Mouse (Mus musculus): ENCODE measurements around the gene Slc16a10. TPM values are rescaled to one million over a fixed set of nuclear protein-coding genes. Genes with fewer than 3 reads are reported as not detected.
"Not testable (repeated sequence)": the region's sequence is repeated elsewhere in the genome, so short reads cannot be mapped to it uniquely, and the experiment has no call there.

Gene Slc16a10
- polyA plus RNA-seq, 1 experiment, result 114 TPM

- Histone ChIP-seq H3K27ac (ENCODE audit: insufficient read depth, low read depth, low read length) (no peak within 1 kb of the TSS), H3K4me1 (ENCODE audit: control insufficient read depth, insufficient read depth, insufficient read length, low read length) (no peaks in the 10 kb centered on the region; the same call in 1 of the 2 replicates), H3K4me3 (ENCODE audit: low read depth, low read length) (peak within 1 kb of the TSS; percentile 70), H3K36me3 (ENCODE audit: control insufficient read depth, insufficient read depth, low read length) (no peaks in the 10 kb centered on the region), H3K27me3 (ENCODE audit: control insufficient read depth, insufficient read depth, low read length) (0 out of 2 replicates have a peak, but pooled peaks cover 2% of the 10 kb centered on the region)
- no peak for TF ChIP-seq POLR2A (IDR thresholded peaks at IDR 0.05; ENCODE audit: low read depth, low read length)
- no peak for TF ChIP-seq CTCF (IDR thresholded peaks at IDR 0.05; ENCODE audit: extremely low read depth, insufficient read length, insufficient replicate concordance, low read depth, low read length)
- 2% methylated on average over 46 of the region's 46 CpGs for WGBS
These were observed 117.3 kb downstream of the Slc16a10 start, which contains the start of gene Mfsd4b1 for GRCm38 (mm10) chr10:40024554-40025428. Gene Mfsd4b1, minus strand, starts transcription at chr10:40025268.

- WGBS, result 65% methylated on average over 2 of the region's 2 CpGs
- Histone ChIP-seq H3K4me1 (ENCODE audit: control insufficient read depth, insufficient read depth, insufficient read length, low read length) (no peaks in the 10 kb centered on the region; the same call in 1 of the 2 replicates), H3K36me3 (ENCODE audit: control insufficient read depth, insufficient read depth, low read length) (no peaks in the 10 kb centered on the region), H3K4me3 (ENCODE audit: low read depth, low read length) (no peak overlapping the region), H3K27ac (ENCODE audit: insufficient read depth, low read depth, low read length) (no peak overlapping the region), H3K27me3 (ENCODE audit: control insufficient read depth, insufficient read depth, low read length) (0 out of 2 replicates have a peak, but pooled peaks cover 2% of the 10 kb centered on the region)
- no peak for TF ChIP-seq CTCF (IDR thresholded peaks at IDR 0.05; ENCODE audit: extremely low read depth, insufficient read length, insufficient replicate concordance, low read depth, low read length)
- no peak for TF ChIP-seq POLR2A (IDR thresholded peaks at IDR 0.05; ENCODE audit: low read depth, low read length)
These were observed 121.7 kb downstream of the Slc16a10 start for GRCm38 (mm10) chr10:40020401-40020800.

- Histone ChIP-seq H3K27me3 (ENCODE audit: control insufficient read depth, insufficient read depth, low read length) (0 out of 2 replicates have a peak, but pooled peaks cover 2% of the 10 kb centered on the region), H3K27ac (ENCODE audit: insufficient read depth, low read depth, low read length) (no peak overlapping the region), H3K4me1 (ENCODE audit: control insufficient read depth, insufficient read depth, insufficient read length, low read length) (no peaks in the 10 kb centered on the region), H3K36me3 (ENCODE audit: control insufficient read depth, insufficient read depth, low read length) (no peaks in the 10 kb centered on the region), H3K4me3 (ENCODE audit: low read depth, low read length) (no peak overlapping the region)
- TF ChIP-seq CTCF (IDR thresholded peaks at IDR 0.05; ENCODE audit: extremely low read depth, insufficient read length, insufficient replicate concordance, low read depth, low read length), result no peak
- no peak for TF ChIP-seq POLR2A (IDR thresholded peaks at IDR 0.05; ENCODE audit: low read depth, low read length)
- WGBS, result 63% methylated on average over 3 of the region's 3 CpGs
These were observed 122.6 kb downstream of the Slc16a10 start for GRCm38 (mm10) chr10:40019492-40019891.

GRCm38 (mm10) chr10:40018261-40018860, 123.7 kb downstream of the Slc16a10 start:
- Histone ChIP-seq H3K27ac (ENCODE audit: insufficient read depth, low read depth, low read length) (no peak overlapping the region), H3K4me3 (ENCODE audit: low read depth, low read length) (no peak overlapping the region), H3K4me1 (ENCODE audit: control insufficient read depth, insufficient read depth, insufficient read length, low read length) (no peaks in the 10 kb centered on the region), H3K36me3 (ENCODE audit: control insufficient read depth, insufficient read depth, low read length) (no peaks in the 10 kb centered on the region), H3K27me3 (ENCODE audit: control insufficient read depth, insufficient read depth, low read length) (0 out of 2 replicates have a peak, but pooled peaks cover 2% of the 10 kb centered on the region)
- TF ChIP-seq CTCF (IDR thresholded peaks at IDR 0.05; ENCODE audit: extremely low read depth, insufficient read length, insufficient replicate concordance, low read depth, low read length), result no peak
- TF ChIP-seq POLR2A (IDR thresholded peaks at IDR 0.05; ENCODE audit: low read depth, low read length), result no peak
- 74% methylated on average over 5 of the region's 5 CpGs for WGBS

- TF ChIP-seq POLR2A (IDR thresholded peaks at IDR 0.05; ENCODE audit: low read depth, low read length) (no peak), CTCF (IDR thresholded peaks at IDR 0.05; ENCODE audit: extremely low read depth, insufficient read length, insufficient replicate concordance, low read depth, low read length) (no peak)
- no peaks in the 10 kb centered on the region for H3K27me3 ChIP-seq (ENCODE audit: control insufficient read depth, insufficient read depth, low read length)
- no peak overlapping the region for H3K4me3 ChIP-seq (ENCODE audit: low read depth, low read length)
- H3K4me1 ChIP-seq (ENCODE audit: control insufficient read depth, insufficient read depth, insufficient read length, low read length), result no peaks in the 10 kb centered on the region
- no peaks in the 10 kb centered on the region for H3K36me3 ChIP-seq (ENCODE audit: control insufficient read depth, insufficient read depth, low read length)
- 77% methylated on average over 11 of the region's 11 CpGs for WGBS
- H3K27ac ChIP-seq (ENCODE audit: insufficient read depth, low read depth, low read length), result no peak overlapping the region
These were observed 132.5 kb downstream of the Slc16a10 start for GRCm38 (mm10) chr10:40009591-40009990.

GRCm38 (mm10) chr10:40008847-40009246, 133.2 kb downstream of the Slc16a10 start:
- WGBS, result 58% methylated on average over 4 of the region's 4 CpGs
- not testable (repeated sequence) for H3K4me3 ChIP-seq (ENCODE audit: low read depth, low read length)

GRCm38 (mm10) chr10:40007953-40008352, 134.1 kb downstream of the Slc16a10 start:
- no peak overlapping the region for H3K27ac ChIP-seq (ENCODE audit: insufficient read depth, low read depth, low read length)
- 90% methylated on average over 4 of the region's 4 CpGs for WGBS
- H3K36me3 ChIP-seq (ENCODE audit: control insufficient read depth, insufficient read depth, low read length), result no peaks in the 10 kb centered on the region
- H3K4me3 ChIP-seq (ENCODE audit: low read depth, low read length), result no peak overlapping the region
- no peaks in the 10 kb centered on the region for H3K27me3 ChIP-seq (ENCODE audit: control insufficient read depth, insufficient read depth, low read length)
- H3K4me1 ChIP-seq (ENCODE audit: control insufficient read depth, insufficient read depth, insufficient read length, low read length), result no peaks in the 10 kb centered on the region
- TF ChIP-seq POLR2A (IDR thresholded peaks at IDR 0.05; ENCODE audit: low read depth, low read length) (no peak), CTCF (IDR thresholded peaks at IDR 0.05; ENCODE audit: extremely low read depth, insufficient read length, insufficient replicate concordance, low read depth, low read length) (no peak)

More at GRCm38 (mm10) chr10:40008847-40009246, 133.2 kb downstream of the Slc16a10 start:
- H3K4me1 ChIP-seq (ENCODE audit: control insufficient read depth, insufficient read depth, insufficient read length, low read length); H3K36me3 ChIP-seq (ENCODE audit: control insufficient read depth, insufficient read depth, low read length); H3K27ac ChIP-seq (ENCODE audit: insufficient read depth, low read depth, low read length); H3K27me3 ChIP-seq (ENCODE audit: control insufficient read depth, insufficient read depth, low read length): not testable (repeated sequence)

All from small intestine, adult 2 months (tissue).